Mouse (Mus musculus) skeletal muscle tissue, postnatal 0 days (tissue): Measurements from ENCODE around the gene Minar1. TPM values are rescaled to one million over a fixed set of nuclear protein-coding genes. Genes with fewer than 3 reads are reported as not detected.

Source experiments
- polyA plus RNA-seq: library from polyadenylated mRNA; unstranded; fragments of >200 nt; fragmentation: Nextera tagmentation; extraction: Ambion mirVana; gene quantifications from 2 replicates; pipeline ENCODE4 v1.2.1, GENCODE M21; 2015

Gene Minar1
- polyA plus RNA-seq: not detected in 2 replicates

GRCm38 (mm10) chr9:89623006-89623760, at the start of gene Minar1:
Minar1 (minus strand) TSS chr9:89623125.

Other genes with a start within 250 kb of the Minar1 start
- gene Tmed3, start 81.9 kb upstream of the Minar1 start, polyA plus RNA-seq: 85.2 and 112 TPM in 2 replicates
- gene Ankrd34c, start 115.3 kb upstream of the Minar1 start, polyA plus RNA-seq: not detected in 2 replicates